Mouse (Mus musculus) heart, postnatal 0 days (tissue): ENCODE measurements around the gene Orc6.

ENCODE experiments used
- CTCF ChIP-seq: IDR thresholded peaks from 2 replicates; pipeline ENCODE4 v1.5.1; 2016; ENCODE audit warnings: antibody characterized with exemption, control low read depth, low read depth
- EP300 ChIP-seq: IDR thresholded peaks from 2 replicates; pipeline ENCODE4 v1.6.1; 2016; ENCODE audit warnings: antibody characterized with exemption, low read depth

DNA sequence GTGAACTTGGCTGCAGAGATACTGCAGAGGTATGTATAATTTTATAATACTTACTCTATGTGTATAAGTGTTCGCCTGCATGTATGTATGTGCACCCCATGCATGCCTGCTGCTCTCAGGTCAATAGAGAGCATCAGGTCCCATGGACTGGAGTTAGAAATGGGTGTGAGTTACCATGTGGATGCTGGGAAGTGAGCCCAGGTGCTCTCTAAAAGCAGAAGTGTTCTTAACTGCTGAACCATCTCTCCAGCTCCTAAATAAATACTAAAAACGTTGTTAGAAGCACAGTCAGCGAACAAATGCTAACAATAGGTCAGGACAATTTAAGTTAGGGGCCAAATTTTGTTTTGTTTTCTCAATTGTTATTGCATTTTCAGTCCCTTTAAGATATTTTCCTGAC, 3.5 kb downstream of the Orc6 start:
- TF ChIP-seq CTCF (no peak), EP300 (no peak)
